ENCODE assay signal across 8 mouse cellular contexts in the genomic region with DNA sequence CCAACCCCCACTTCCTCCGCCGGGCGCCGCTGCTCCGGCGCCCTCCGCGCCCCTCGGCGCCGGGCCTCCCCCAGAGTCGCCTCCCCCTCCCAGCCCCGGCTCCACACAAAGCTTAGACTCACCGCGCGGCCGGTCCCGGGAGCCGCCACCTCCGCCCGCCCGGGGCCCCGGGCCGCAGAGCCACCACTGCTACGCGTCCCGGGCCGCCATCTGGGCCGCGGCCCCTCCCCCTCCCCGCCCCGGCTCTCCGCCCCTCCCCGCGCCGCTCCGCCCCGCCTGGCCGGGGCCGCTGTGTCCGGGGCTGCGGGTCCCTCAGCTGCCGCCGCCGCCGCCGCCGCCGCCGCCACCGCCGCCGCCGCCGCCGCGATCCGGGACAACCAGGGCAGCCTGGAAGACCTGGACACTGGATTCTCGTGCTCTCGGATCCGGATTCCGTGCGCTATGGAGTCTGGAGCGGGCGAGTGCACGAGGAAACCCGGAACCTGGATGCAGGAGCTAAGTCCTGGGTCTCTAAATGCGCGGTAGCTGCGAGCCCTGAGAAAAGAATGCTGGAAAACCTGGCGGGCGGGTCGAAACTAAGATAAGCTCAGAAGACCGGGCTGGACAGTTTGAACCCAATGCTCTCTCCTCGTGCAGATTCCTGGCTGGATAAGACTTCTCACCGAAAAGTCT. TPM values are rescaled to one million over a fixed set of nuclear protein-coding genes. Genes with fewer than 3 reads are reported as not detected.
DNase-seq lines count a peak whose midpoint lies in the region; ATAC-seq lines count a peak whose summit lies in the region.

Gene Zfp609, minus strand, starts transcription at position 221 of the 672 bp plus-strand sequence.

- H3K9me3 ChIP-seq in megakaryocyte, embryonic 14.5 days = no peaks in the 10 kb centered on the region

- intact Hi-C loops in gastrocnemius, postnatal 14 days (cut with DNase I; ENCODE audit: low total_unique reads) = no loop called here

- peaks cover under 1% of the 10 kb centered on the region for H3K36me3 ChIP-seq in megakaryocyte, embryonic 14.5 days (replicated peaks; ENCODE audit: low read length)

- no peaks in the 10 kb centered on the region for H3K27me3 ChIP-seq in megakaryocyte, embryonic 14.5 days (replicated peaks)

- ATAC-seq in inflammation-experienced regulatory T-cells, adult 6 months = peak; percentile 57

- H3K4me3 ChIP-seq in megakaryocyte, embryonic 14.5 days (replicated peaks) = peak within 1 kb of the TSS; percentile 92

- peaks cover 77% of the 10 kb centered on the region for H3K4me1 ChIP-seq in megakaryocyte, embryonic 14.5 days

- peak; percentile 94 to 98 for DNase-seq in adrenal gland, adult (ENCODE audit: inconsistent age in 2 of 2, low spot score in 1 of 2)
- peak; percentile 98 for DNase-seq in embryo, embryonic 10 days (ENCODE audit: low spot score)
- DNase-seq in gastrocnemius, postnatal 14 days = peak; percentile 92
- peak; percentile 70 to 95 for DNase-seq in left cerebral cortex, adult 9 months (ENCODE audit: low spot score in 2 of 2)
- DNase-seq in right cerebral cortex, adult 2 months (ENCODE audit: low spot score in 2 of 2) = peak; percentile 93 to 99
- DNase-seq in urinary bladder, postnatal 10 days (ENCODE audit: low spot score) = peak; percentile 92

RNA-seq across cellular contexts. Expression of gene Zfp609, which starts in this region (rescaled TPM):
- total RNA-seq in gastrocnemius, postnatal 14 days (2021) = 10 to 100 TPM; 15.8 to 18.8 TPM
- 1 to 10 TPM; 2.3 to 4.2 (median 2.9) TPM for polyA plus RNA-seq in inflammation-experienced regulatory T-cells, adult 6 months (2017; shearing (Covaris generic))
- 1.2 and 15.5 TPM in 2 replicates for polyA plus RNA-seq in megakaryocyte, embryonic 14.5 days (2012; ENCODE audit: insufficient read depth, low replicate concordance)

Comparison
In these comparisons a context has a peak if more than half of its experiments do, and no peak if none do; other contexts are left out.
1. Peak in every context shown above with its lines: DNase-seq, ATAC-seq and H3K4me3 ChIP-seq.